Mouse (Mus musculus) fat pad, adult 2 months (tissue): ENCODE data around the gene Shld1.

Experiments
- DNase-seq: peaks from one replicate; pipeline ENCODE4 v3.0.0-alpha.2; 2011; ENCODE audit warnings: low read depth, low spot score; ENCODE audit errors: extremely low read depth

Gene Shld1

GRCm38 (mm10) chr2:132793441-132794203 is 106.9 kb downstream of the Shld1 start:
- no peak for DNase-seq

GRCm38 (mm10) chr2:132794204-132794586 is 107.5 kb downstream of the Shld1 start:
- DNase-seq: no peak
